Mouse (Mus musculus): ENCODE data around the gene 1810009A15Rik.

GRCm38 (mm10) chr19:8919684-8920072 lies 31.0 kb downstream of the 1810009A15Rik start:
- TF ChIP-seq CTCF (IDR thresholded peaks at IDR 0.05; ENCODE audit: low read depth, low read length) (no peak), POLR2A (IDR thresholded peaks at IDR 0.05; ENCODE audit: extremely low read depth, insufficient read depth, low read length) (no peak)

All from liver, adult 2 months (tissue).